Mouse (Mus musculus): ENCODE data around the gene Sigmar1. TPM values are rescaled to one million over a fixed set of nuclear protein-coding genes. Genes with fewer than 3 reads are reported as not detected.

Sigmar1 gene
- polyA plus RNA-seq, 1 experiment from 2014 or later, result 51.2 TPM

Other genes with a start within 250 kb of the Sigmar1 start
- gene 1110017D15Rik, start 238.8 kb downstream of the Sigmar1 start, polyA plus RNA-seq (2016; fragmentation: Nextera tagmentation; extraction: Ambion mirVana), result not detected in 2 replicates
- gene Fam219a, start 186.6 kb downstream of the Sigmar1 start, polyA plus RNA-seq (2016; fragmentation: Nextera tagmentation; extraction: Ambion mirVana), result 1.0 and 2.0 TPM in 2 replicates
- 0.51 and 0.61 TPM in 2 replicates for gene Dnaic1, start 186.4 kb downstream of the Sigmar1 start, polyA plus RNA-seq (2016; fragmentation: Nextera tagmentation; extraction: Ambion mirVana)
- 1.1 and 1.5 TPM in 2 replicates for gene Enho, start 115.8 kb downstream of the Sigmar1 start, polyA plus RNA-seq (2016; fragmentation: Nextera tagmentation; extraction: Ambion mirVana)
- 1.4 and 1.7 TPM in 2 replicates for gene Cntfr, start 59.1 kb downstream of the Sigmar1 start, polyA plus RNA-seq (2016; fragmentation: Nextera tagmentation; extraction: Ambion mirVana)
- gene Il11ra1, start 56.2 kb downstream of the Sigmar1 start, polyA plus RNA-seq (2016; fragmentation: Nextera tagmentation; extraction: Ambion mirVana), result 39.7 and 43.0 TPM in 2 replicates
- 39.1 and 44.9 TPM in 2 replicates for gene Rpp25l, start 42.6 kb downstream of the Sigmar1 start, polyA plus RNA-seq (2016; fragmentation: Nextera tagmentation; extraction: Ambion mirVana)
- gene Dctn3, start 33.0 kb downstream of the Sigmar1 start, polyA plus RNA-seq (2016; fragmentation: Nextera tagmentation; extraction: Ambion mirVana), result 89.7 and 92.2 TPM in 2 replicates
- not detected in 2 replicates for gene Arid3c, start 25.0 kb downstream of the Sigmar1 start, polyA plus RNA-seq (2016; fragmentation: Nextera tagmentation; extraction: Ambion mirVana)
- 25.2 and 25.7 TPM in 2 replicates for gene Galt, start 929 bp downstream of the Sigmar1 start, polyA plus RNA-seq (2016; fragmentation: Nextera tagmentation; extraction: Ambion mirVana)
- 9.8 and 10.3 TPM in 2 replicates for gene Ccl27a, start 18.1 kb upstream of the Sigmar1 start, polyA plus RNA-seq (2016; fragmentation: Nextera tagmentation; extraction: Ambion mirVana)
- gene Gm21541, start 147.5 kb upstream of the Sigmar1 start, polyA plus RNA-seq (2016; fragmentation: Nextera tagmentation; extraction: Ambion mirVana), result not detected in 2 replicates
- gene Gm20878, start 185.4 kb upstream of the Sigmar1 start, polyA plus RNA-seq (2016; fragmentation: Nextera tagmentation; extraction: Ambion mirVana), result 0.28 and 0.42 TPM in 2 replicates
- 0.04 TPM in 1 of 2 replicates, not detected in the other for gene Fam205a4, start 209.9 kb upstream of the Sigmar1 start, polyA plus RNA-seq (2016; fragmentation: Nextera tagmentation; extraction: Ambion mirVana)